Mouse (Mus musculus) lung, embryonic 15.5 days (tissue): ENCODE results near the gene Asb13. TPM values are rescaled to one million over a fixed set of nuclear protein-coding genes. Genes with fewer than 3 reads are reported as not detected.
A peak's percentile ranks its signal among the peaks of the same experiment; 100 is the strongest.

Experiments used
- ATAC-seq: fragments of 200-750 bp; cut with Nextera tagmentation; 2 replicates; pipeline ENCODE4 v1.8.0; 2017; ENCODE audit warnings: moderate number of reproducible peaks, borderline replicate concordance; ENCODE audit not compliant: low FRiP score, low TSS enrichment; ENCODE audit errors: extremely low read depth
- H3K27ac ChIP-seq: fragments of 300-500 bp; sonication (generic); 2 replicates; pipeline ENCODE4 v1.5.1; 2015; ENCODE audit warnings: moderate library complexity, mild to moderate bottlenecking, inconsistent platforms
- H3K27me3 ChIP-seq: fragments of 300-500 bp; sonication (generic); 2 replicates; pipeline ENCODE4 v1.6.1; 2015; ENCODE audit warnings: inconsistent platforms
- H3K36me3 ChIP-seq: fragments of 300-500 bp; sonication (generic); 2 replicates; pipeline ENCODE4 v1.6.1; 2015; ENCODE audit warnings: inconsistent platforms
- H3K4me1 ChIP-seq: fragments of 300-500 bp; sonication (generic); 2 replicates; pipeline ENCODE4 v1.6.1; 2015; ENCODE audit warnings: inconsistent platforms
- H3K4me2 ChIP-seq: fragments of 300-500 bp; sonication (generic); 2 replicates; pipeline ENCODE4 v1.6.1; 2015; ENCODE audit warnings: inconsistent platforms, mild to moderate bottlenecking, moderate library complexity
- H3K4me3 ChIP-seq: fragments of 300-500 bp; sonication (generic); 2 replicates; pipeline ENCODE4 v1.5.1; 2015; ENCODE audit warnings: mild to moderate bottlenecking, inconsistent platforms
- H3K9ac ChIP-seq: fragments of 300-500 bp; sonication (generic); 2 replicates; pipeline ENCODE4 v1.6.1; 2015; ENCODE audit warnings: inconsistent platforms
- H3K9me3 ChIP-seq: fragments of 300-500 bp; sonication (generic); 2 replicates; pipeline ENCODE4 v1.6.1; 2016; ENCODE audit warnings: inconsistent platforms
- WGBS: fragments of 180-500 bp; shearing (Covaris S2); methylation state at CpG from one replicate; pipeline ENCODE4 v1.1.7; 2015; 5-methylcytosine and 5-hydroxymethylcytosine counted together
- polyA plus RNA-seq: library from polyadenylated mRNA; unstranded; fragments of >200 nt; fragmentation: Nextera tagmentation; extraction: Ambion mirVana; gene quantifications from 2 replicates; pipeline ENCODE4 v1.2.1, GENCODE M21; 2015

The Asb13 gene
- polyA plus RNA-seq, 1 experiment from 2014 or later = 10.0 TPM

DNA sequence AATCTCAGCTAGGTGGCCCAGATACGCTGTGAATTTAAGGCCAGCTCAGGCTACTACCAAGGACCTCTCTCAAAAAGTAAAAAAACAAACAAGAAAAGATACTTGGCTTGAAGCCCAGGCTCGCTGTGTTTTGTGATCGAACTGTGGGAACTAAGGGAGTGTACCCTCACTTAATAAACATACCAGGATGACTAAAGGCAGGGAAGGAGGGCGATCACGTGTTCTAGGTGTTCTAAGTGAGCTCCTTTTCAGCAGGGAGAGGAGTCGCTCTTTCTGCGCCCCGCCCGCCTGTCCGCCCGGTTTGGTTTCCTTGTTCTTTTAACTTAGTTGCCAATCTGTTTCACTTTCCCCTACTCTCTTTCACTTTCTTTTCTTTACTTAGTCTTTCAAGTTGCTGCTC lies 3.0 kb downstream of the Asb13 start:
- Histone ChIP-seq H3K36me3 (no peaks in the 10 kb centered on the region), H3K27ac (no peak overlapping the region), H3K27me3 (no peaks in the 10 kb centered on the region), H3K9me3 (no peaks in the 10 kb centered on the region), H3K4me2 (peak overlapping the region; percentile 22), H3K9ac (no peak overlapping the region), H3K4me1 (no peaks in the 10 kb centered on the region), H3K4me3 (peak overlapping the region; percentile 1; the same call in 1 of the 2 replicates)
- WGBS = 36% methylated on average over 11 of the region's 11 CpGs
- peak; percentile 60; the same call in 1 of the 2 replicates for ATAC-seq

DNA sequence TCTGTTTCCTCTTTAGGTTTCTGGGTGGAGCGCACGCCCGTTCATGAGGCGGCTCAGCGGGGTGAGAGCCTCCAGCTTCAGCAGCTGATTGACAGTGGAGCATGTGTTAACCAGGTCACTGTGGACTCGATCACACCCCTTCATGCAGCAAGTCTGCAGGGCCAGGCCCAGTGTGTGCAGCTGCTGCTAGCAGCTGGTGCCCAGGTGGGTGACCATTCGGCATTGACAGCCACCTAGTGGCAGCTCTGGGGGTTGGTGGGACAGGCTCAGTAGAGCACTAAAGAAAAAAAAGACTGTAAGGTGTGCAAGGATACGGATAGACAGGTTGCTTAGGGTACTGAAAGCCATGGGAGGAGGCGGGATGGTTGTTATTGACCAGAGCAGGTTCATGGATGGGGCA lies 8.2 kb downstream of the Asb13 start:
- Histone ChIP-seq H3K4me2 (no peak overlapping the region), H3K27ac (no peak overlapping the region), H3K4me3 (no peak overlapping the region), H3K27me3 (no peaks in the 10 kb centered on the region), H3K36me3 (no peaks in the 10 kb centered on the region), H3K9ac (no peak overlapping the region), H3K9me3 (no peaks in the 10 kb centered on the region), H3K4me1 (peaks cover 9% of the 10 kb centered on the region; the same call in 1 of the 2 replicates)
- WGBS = 75% methylated on average over 9 of the region's 9 CpGs
- peak; percentile 15; the same call in 1 of the 2 replicates for ATAC-seq

DNA sequence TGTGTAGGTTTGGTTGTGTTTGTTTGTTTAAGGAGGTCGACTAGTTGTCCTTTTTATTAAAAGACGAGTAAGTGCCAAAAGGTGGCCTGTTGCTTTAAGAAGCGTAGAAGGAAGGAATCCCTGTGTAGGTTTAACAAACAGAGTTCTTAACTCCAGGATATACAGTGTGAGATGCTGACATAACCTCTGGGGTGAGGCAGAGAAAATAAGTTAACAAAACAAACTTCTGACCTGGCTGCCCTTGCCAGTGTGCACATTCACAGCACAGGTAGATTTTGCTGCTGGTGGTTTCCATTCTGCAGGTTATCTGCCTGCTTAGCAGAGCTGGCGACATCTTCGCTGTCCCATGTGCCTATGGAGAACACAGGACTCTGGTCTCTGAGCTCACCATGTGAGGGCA lies 8.7 kb downstream of the Asb13 start:
- peaks cover 9% of the 10 kb centered on the region; the same call in 1 of the 2 replicates for H3K4me1 ChIP-seq
- no peak overlapping the region for H3K4me2 ChIP-seq
- H3K27ac ChIP-seq = no peak overlapping the region
- no peak overlapping the region for H3K4me3 ChIP-seq
- H3K9ac ChIP-seq = no peak overlapping the region
- H3K36me3 ChIP-seq = no peaks in the 10 kb centered on the region
- no peaks in the 10 kb centered on the region for H3K27me3 ChIP-seq
- no peak for ATAC-seq
- H3K9me3 ChIP-seq = no peaks in the 10 kb centered on the region
- 73% methylated on average over 5 of the region's 5 CpGs for WGBS

DNA sequence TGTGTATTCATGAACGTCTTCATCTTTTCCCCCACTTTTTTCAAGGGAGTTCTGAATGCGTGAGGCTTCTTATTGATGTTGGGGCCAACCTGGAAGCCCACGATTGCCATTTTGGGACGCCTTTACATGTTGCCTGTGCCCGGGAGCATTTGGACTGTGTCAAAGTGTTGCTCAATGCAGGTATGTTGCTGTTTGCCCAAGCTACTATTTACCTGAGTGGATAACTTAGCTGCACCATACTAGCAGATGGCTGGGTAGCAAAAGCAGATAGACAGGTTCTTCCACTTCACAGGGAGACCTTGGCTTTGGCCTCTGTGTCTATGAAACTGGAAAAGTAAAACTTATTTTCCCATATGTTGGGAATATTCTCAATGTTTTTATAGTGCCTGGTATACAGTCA lies 11.0 kb downstream of the Asb13 start:
- Histone ChIP-seq H3K36me3 (no peaks in the 10 kb centered on the region), H3K9me3 (no peaks in the 10 kb centered on the region), H3K4me3 (no peak overlapping the region), H3K4me1 (peaks cover 9% of the 10 kb centered on the region; the same call in 1 of the 2 replicates), H3K27me3 (no peaks in the 10 kb centered on the region), H3K27ac (peak overlapping the region; percentile 70), H3K4me2 (no peak overlapping the region), H3K9ac (no peak overlapping the region)
- WGBS = 69% methylated on average over 5 of the region's 5 CpGs
- ATAC-seq = peak; percentile 63; the same call in 1 of the 2 replicates

DNA sequence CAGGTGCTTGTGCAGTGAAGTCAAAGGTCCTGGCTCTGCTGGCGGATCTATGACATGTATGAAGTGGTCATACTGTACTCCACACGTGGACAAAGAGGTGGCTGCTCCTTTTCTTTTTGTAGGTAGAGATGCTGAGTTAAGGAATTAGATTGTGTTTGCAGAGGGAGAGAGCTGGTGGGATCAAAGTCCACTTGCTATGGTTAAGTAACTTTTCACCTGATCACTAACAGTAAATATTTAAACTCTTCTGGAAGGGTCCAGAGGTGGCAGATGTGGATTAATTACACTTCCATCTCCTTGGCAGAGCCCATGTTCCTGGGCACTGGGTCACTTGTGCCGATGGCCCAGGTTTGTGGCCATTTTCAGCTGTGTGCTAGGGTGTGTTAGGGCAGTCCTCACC lies 12.1 kb downstream of the Asb13 start:
- no peak overlapping the region for H3K4me3 ChIP-seq
- H3K27ac ChIP-seq = peak overlapping the region; percentile 70
- H3K4me2 ChIP-seq = no peak overlapping the region
- H3K9me3 ChIP-seq = no peaks in the 10 kb centered on the region
- no peaks in the 10 kb centered on the region for H3K36me3 ChIP-seq
- peaks cover 9% of the 10 kb centered on the region; the same call in 1 of the 2 replicates for H3K4me1 ChIP-seq
- ATAC-seq = no peak
- no peak overlapping the region for H3K9ac ChIP-seq
- H3K27me3 ChIP-seq = no peaks in the 10 kb centered on the region
- 59% methylated on average over 3 of the region's 3 CpGs for WGBS

DNA sequence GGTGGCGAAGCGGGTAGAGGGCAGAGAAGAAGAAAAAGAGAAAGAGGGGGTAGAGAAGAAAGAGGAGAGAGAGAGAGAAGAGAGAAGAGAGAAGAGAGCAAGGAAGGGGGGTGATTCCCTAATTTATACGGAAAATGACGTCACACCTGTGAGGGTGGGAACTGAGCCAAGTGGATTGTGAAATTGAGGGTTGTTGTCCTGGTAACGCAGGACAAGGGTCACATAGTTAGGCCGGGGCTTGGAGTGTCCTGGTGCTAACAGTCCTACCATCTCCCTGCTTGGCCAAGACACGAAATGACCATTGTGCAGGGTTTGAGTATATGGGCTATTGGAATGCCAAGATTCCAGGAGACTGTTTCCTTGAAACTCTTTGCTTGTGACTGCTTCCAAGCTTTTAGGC lies 12.7 kb downstream of the Asb13 start:
- H3K4me1 ChIP-seq = peaks cover 9% of the 10 kb centered on the region; the same call in 1 of the 2 replicates
- H3K27me3 ChIP-seq = no peaks in the 10 kb centered on the region
- no peak for ATAC-seq
- no peak overlapping the region for H3K4me2 ChIP-seq
- no peak overlapping the region for H3K9ac ChIP-seq
- no peaks in the 10 kb centered on the region for H3K36me3 ChIP-seq
- H3K4me3 ChIP-seq = no peak overlapping the region
- no peaks in the 10 kb centered on the region for H3K9me3 ChIP-seq
- no peak overlapping the region for H3K27ac ChIP-seq
- 76% methylated on average over 7 of the region's 7 CpGs for WGBS

DNA sequence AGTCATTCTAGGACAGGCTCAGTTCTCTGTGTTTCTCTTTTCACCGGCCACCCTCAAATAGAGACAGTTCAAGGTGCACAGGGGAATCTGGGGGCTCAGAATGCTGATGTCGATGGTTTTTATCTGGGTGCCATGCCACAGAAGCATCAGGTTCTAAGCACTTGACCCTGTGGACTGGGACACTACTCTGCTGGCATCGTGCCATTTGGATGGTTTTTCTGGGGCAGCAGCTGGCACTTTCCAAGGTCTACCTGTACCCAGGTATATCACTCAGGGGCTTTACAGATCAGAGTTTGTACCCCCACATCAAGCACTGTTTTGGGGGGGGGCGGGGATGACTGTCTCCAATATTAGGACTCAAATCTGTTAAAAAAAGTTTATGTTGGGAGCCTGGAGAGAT lies 16.7 kb downstream of the Asb13 start:
- H3K4me1 ChIP-seq = 0 out of 2 replicates have a peak, but pooled peaks cover 3% of the 10 kb centered on the region
- H3K36me3 ChIP-seq = no peaks in the 10 kb centered on the region
- H3K4me3 ChIP-seq = no peak overlapping the region
- H3K9ac ChIP-seq = no peak overlapping the region
- H3K27ac ChIP-seq = no peak overlapping the region
- no peak overlapping the region for H3K4me2 ChIP-seq
- 88% methylated on average over 4 of the region's 4 CpGs for WGBS
- H3K9me3 ChIP-seq = no peaks in the 10 kb centered on the region
- H3K27me3 ChIP-seq = no peaks in the 10 kb centered on the region
- ATAC-seq = no peak

DNA sequence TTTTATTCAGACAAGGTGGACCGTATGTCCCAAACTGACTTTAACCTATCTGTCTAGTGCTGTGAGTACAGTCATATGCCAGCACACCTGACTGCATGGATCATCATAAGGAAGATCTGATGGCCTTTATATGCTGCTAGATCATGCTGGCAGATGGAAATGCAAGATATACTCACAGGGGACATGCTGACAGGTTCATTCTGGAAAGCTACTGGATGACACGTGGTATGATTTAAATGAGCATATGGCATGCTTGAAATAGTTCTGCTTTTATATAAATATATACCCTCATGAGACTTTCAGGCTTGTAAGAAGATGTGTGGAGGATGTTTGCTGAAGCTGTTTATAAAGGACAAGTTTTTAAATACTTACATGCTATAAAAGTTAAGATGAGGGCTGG lies 20.6 kb downstream of the Asb13 start:
- H3K27me3 ChIP-seq = no peaks in the 10 kb centered on the region

DNA sequence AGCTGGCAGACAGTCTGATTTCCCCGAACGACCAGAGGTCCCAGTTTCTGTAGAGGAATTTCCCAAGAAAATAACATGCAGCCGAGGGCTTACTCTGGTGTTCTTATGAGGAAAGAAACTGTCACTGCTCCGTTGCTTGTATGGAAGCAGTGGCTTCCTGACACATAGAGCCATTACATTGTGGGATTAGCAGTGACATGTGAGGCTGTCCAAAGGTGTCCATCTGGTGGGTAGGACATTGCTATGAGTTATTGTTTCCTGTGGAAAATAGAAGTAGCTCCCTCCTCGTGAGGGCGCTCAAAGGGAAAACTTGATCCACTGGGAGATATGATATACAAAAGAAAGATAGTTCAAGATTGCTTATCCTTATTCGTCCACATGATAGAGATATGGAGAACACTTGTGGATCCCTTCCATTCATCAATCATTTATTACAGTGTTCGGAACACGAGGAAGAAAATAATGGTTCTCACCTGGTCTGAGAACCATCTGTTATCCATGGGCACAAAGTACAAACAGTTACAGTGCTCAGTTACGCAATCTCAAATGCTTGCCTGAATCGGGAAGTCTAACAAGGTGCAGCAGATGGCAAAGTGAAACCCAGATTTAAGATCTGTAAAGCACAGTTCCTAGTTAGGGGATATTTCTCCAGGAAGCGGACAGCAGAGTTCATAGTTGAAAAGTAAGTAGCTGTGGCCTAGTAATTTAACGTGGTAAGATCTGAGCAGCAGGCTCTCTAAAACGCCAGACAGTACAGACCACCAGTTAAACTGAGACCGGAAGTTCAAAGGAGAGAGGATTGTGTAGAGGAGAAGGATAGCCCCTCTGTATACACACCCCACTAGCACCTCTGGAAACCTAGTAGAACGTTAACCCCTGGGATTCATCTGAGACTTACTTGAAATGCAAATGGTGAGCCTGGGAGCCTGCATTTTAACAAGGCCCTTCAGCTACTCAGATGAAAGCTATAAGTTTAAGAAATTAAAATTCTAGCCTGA lies 25.6 kb downstream of the Asb13 start:
- Histone ChIP-seq H3K4me3 (no peak overlapping the region), H3K36me3 (no peaks in the 10 kb centered on the region), H3K4me1 (no peaks in the 10 kb centered on the region), H3K27me3 (no peaks in the 10 kb centered on the region), H3K9ac (no peak overlapping the region), H3K9me3 (no peaks in the 10 kb centered on the region), H3K27ac (no peak overlapping the region), H3K4me2 (no peak overlapping the region)
- 56% methylated on average over 16 of the region's 16 CpGs for WGBS
- no peak for ATAC-seq

More for the DNA sequence above, 20.6 kb downstream of the Asb13 start:
- no peak overlapping the region for H3K27ac ChIP-seq
- H3K9me3 ChIP-seq = no peaks in the 10 kb centered on the region
- no peak overlapping the region for H3K4me2 ChIP-seq
- no peaks in the 10 kb centered on the region for H3K36me3 ChIP-seq
- ATAC-seq = no peak
- H3K4me1 ChIP-seq = no peaks in the 10 kb centered on the region
- H3K9ac ChIP-seq = no peak overlapping the region
- H3K4me3 ChIP-seq = no peak overlapping the region
- WGBS = 82% methylated on average over 2 of the region's 2 CpGs

DNA sequence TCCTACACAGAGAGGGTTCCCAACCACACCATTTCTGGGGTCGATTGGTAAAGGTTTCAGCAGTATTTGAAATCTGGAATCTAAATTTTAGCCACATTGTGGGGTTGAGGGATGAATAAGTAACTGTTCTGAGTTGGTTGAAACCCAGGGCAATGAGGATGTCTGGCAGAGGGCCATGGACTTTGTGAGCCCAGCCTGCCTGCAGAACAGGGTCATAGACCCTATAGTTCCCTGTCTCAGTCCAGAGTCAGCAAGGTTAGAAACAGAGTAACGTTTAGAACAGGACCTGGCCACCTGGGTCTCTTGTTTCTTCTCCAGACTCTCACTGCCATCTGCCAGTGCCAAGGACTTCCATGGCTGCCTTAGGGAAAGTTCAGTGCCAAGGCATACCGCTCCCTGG lies 30.4 kb downstream of the Asb13 start:
- 66% methylated on average over 3 of the region's 3 CpGs for WGBS
- ATAC-seq = no peak
- H3K27ac ChIP-seq = no peak overlapping the region
- H3K27me3 ChIP-seq = no peaks in the 10 kb centered on the region
- H3K9me3 ChIP-seq = no peaks in the 10 kb centered on the region
- H3K4me3 ChIP-seq = no peak overlapping the region
- H3K36me3 ChIP-seq = no peaks in the 10 kb centered on the region
- no peak overlapping the region for H3K9ac ChIP-seq
- no peak overlapping the region for H3K4me2 ChIP-seq
- H3K4me1 ChIP-seq = no peaks in the 10 kb centered on the region

DNA sequence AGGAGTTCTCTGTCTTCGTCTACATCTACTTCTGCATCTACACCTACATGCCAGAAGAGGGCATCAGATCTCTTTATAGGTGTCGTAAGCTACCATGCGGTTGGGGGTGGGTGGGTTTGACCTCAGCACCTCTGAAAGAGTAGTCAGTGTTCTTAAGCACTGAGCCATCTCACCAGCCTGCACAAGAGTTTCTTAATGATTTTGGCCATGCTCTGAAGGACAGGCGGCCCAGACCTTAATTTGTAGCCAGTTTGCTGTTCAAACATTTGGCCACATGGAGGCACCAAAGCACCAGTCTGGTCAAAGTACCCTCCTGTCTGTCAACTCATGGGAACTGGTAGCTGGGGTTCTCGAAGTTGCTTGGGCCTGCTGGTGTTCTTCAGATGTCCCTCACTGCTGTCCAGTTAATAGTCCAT lies 31.5 kb downstream of the Asb13 start:
- no peaks in the 10 kb centered on the region for H3K9me3 ChIP-seq
- no peak overlapping the region for H3K4me3 ChIP-seq
- peak; percentile 56; the same call in 1 of the 2 replicates for ATAC-seq
- H3K4me1 ChIP-seq = no peaks in the 10 kb centered on the region
- H3K4me2 ChIP-seq = peak overlapping the region; percentile 45
- H3K27me3 ChIP-seq = no peaks in the 10 kb centered on the region
- WGBS = 10% methylated on average over 5 of the region's 5 CpGs
- H3K27ac ChIP-seq = no peak overlapping the region
- H3K9ac ChIP-seq = no peak overlapping the region
- H3K36me3 ChIP-seq = no peaks in the 10 kb centered on the region

DNA sequence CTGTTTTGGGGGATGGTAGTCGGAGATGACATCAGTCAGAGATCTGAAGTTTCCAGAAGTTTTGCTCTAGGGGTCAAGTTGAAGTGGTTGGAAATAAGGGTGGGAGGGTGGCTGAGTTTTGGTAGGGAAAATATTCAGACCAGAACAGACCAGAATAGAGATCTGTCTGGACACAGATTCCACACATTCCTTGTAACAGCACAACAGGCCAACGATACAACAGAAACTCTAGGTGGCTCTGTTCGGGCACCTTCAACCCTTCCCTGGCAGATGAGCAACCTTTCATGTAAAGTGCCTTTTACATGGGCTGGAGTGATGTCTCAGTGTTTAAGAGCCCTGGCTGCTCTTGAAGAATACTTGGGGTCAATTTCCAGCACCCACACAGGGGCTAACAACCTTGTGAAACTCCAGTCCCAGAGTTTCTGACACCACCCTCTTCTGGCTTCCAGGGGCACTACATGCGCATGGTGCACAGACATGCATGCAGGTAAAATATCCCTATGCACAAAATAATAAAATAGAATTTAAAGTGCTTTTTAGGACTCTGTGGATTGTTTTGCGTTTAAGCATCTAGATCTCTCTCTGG lies 33.5 kb downstream of the Asb13 start:
- WGBS = 67% methylated on average over 5 of the region's 5 CpGs
- Histone ChIP-seq H3K27ac (0 out of 2 replicates have a peak overlapping the region, but pooled peaks have one; percentile 21), H3K9ac (no peak overlapping the region), H3K27me3 (no peaks in the 10 kb centered on the region), H3K36me3 (no peaks in the 10 kb centered on the region), H3K9me3 (no peaks in the 10 kb centered on the region; the same call in 1 of the 2 replicates), H3K4me3 (no peak overlapping the region), H3K4me2 (no peak overlapping the region), H3K4me1 (no peaks in the 10 kb centered on the region)
- no peak for ATAC-seq
